Mouse (Mus musculus): Measurements from ENCODE around the gene Ano6.

DNA sequence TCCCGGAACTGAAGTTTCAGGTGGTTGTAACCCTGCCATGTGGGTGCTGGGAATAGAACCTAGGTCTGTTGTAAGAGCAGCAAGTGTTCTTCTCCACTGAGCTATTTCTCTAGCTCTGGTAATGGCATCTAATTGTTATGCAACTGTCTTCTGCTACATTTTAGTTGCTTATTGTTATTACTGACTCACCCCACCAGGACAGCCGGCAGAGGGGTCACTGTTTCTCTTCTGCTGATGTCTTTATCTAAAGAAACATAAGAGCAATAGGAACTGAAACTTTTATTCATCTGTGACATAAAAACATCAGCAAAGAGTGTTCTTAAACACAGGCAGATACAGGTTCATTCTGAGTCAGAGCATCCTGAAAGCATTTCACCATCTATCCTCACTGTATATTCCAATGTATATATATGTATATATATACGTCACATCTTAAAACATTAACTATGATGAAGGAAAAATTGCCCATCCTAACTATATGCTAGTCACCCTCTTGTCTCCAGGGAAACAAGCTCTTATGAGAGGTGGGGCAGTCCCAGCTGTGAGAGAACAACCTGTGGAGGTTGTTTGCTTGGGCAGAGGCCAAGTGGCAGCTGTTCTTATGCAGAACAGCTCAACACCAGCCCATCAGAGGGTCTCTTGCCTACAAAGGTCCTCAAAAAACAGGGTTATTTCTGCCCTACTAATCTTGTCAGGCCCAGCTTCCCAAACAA, 171.9 kb downstream of the Ano6 start:
- no peak for TF ChIP-seq CTCF (IDR thresholded peaks at IDR 0.05; ENCODE audit: extremely low read depth, insufficient read depth, insufficient read length, insufficient replicate concordance)
- TF ChIP-seq POLR2A (IDR thresholded peaks at IDR 0.05; ENCODE audit: low read depth, low read length) = no peak

All from spleen, adult 2 months (tissue).